Mouse (Mus musculus) gastrocnemius, adult 2 months (tissue): ENCODE results near the gene Ncln. TPM values are rescaled to one million over a fixed set of nuclear protein-coding genes. Genes with fewer than 3 reads are reported as not detected.

Experiments
- DNase-seq: peaks from one replicate; pipeline ENCODE4 v3.0.0; 2022
- H3K27ac ChIP-seq: fragments of 200-600 bp; 2 replicates; pipeline ENCODE4 v1.8.1; 2022; ENCODE audit warnings: mild to moderate bottlenecking
- H3K4me3 ChIP-seq: fragments of 200-600 bp; 2 replicates; pipeline ENCODE4 v1.8.1; 2022; ENCODE audit warnings: mild to moderate bottlenecking, moderate library complexity
- CTCF ChIP-seq: fragments of 200-600 bp; IDR thresholded peaks from 2 replicates; pipeline ENCODE4 v1.8.1; 2022; ENCODE audit warnings: antibody characterized with exemption, mild to moderate bottlenecking, moderate library complexity
- intact Hi-C: fragments of 180-260 bp; cut with DNase I; formaldehyde crosslinking; loops from one replicate; pipeline ENCODE4 v1.15.1; 2025
- total RNA-seq, 2 experiments: library from RNA; stranded (reverse); gene quantifications; 2 replicates each; pipeline ENCODE4 v1.2.3; 2021

Ncln gene
- total RNA-seq, 2 experiments from 2014 or later, result 38.3 to 44.8 TPM

DNA sequence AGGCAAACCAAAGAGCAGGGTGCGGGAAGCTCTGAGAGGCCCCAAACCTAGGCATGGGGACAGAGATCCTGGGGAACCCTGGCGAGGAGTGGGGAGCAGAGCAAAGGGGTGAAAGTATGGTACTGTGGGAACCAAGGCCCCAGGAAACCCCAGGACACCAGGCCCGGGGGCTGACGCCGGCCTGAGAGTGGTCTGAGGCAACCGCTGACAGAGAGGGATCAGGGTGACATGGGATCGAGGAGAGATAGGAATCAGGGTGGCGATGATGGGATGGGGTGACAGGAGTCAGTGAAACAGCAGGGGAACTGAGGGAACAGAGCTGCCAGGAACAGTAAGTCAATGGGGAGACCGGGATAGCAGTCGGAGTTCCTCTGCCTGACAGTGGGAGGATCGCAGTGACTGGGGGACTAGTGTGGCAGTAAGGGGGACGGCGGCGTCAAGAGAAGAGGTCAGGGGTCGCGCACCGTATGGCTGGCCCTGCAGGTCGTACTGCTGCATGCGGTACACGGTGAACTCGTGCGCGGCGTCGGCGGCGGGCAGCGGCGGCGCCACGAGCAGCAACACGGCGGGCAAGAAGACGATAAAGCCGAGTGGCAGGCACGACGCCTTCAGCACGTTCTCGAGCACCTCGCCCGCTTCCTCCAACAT is 452 bp downstream of the Ncln start:
- TF ChIP-seq CTCF, result no peak
- Histone ChIP-seq H3K4me3 (peak overlapping the region; percentile 91), H3K27ac (peak overlapping the region; percentile 95)
- no peak for DNase-seq
- intact Hi-C loops, result loop anchor here (5.0 kb wide), 1 partner anchor 47 kb away; no protein-coding TSS in a partner anchor

DNA sequence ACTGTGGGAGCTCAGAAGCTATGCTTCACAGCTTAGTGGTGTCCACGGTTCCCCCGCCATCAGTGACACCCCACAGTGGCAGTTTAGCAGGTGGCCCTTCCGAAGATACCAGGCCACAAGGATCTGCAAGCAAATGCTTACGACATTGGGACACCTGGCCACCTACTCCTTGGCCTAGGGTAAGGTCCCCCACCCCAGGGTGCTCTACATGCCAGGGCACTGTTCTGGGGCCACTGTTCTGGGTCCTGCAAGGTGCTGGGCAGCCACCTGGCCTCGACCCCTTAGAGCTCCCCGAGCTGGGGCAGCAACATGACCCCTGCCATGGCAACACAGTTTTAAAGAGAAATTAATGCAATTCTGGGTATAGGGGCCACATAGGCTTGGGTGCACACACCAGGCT is 1.0 kb downstream of the Ncln start:
- DNase-seq, result no peak
- Histone ChIP-seq H3K4me3 (peak overlapping the region; percentile 91), H3K27ac (peak overlapping the region; percentile 95)
- intact Hi-C loops, result loop anchor here (5.0 kb wide), 1 partner anchor 47 kb away; no protein-coding TSS in a partner anchor
- no peak for TF ChIP-seq CTCF

DNA sequence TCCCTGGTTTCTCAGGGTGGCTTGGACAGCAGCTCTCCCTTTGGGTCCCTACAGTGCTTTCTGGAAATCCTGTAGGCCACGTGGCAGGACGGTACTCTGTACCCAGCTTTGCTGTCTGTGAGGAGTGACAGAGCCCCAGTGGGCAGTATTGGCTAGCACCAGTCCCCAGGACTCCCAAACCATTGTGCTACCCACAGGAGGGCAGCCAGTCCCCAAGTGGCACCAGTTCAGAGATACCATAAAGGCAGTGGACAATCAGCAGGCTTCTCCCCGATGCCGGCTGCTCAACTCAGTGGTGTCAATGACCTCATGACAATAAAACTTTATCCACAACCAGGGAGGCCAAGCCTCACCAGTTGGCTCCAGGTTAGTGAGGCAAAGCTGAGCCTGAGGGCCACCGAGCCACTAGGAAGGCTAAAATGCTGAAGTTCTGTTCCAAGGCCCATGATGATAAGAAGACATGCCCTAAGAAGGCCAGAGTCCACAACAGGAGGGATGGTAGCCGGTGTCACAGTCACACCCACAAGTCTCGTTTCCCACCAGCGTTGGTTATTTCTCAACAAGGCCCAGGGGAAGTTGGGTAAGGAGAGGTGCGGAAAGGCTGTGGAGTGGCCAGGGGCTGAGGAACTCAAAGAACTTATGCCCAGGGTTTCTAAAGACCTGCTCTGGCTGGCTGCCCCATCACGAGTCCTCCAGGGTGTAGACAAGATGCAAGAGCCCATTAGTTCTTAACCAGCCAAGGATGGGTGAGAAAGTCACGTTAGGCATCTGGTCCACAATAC is 1.7 kb downstream of the Ncln start:
- H3K27ac ChIP-seq, result no peak overlapping the region
- no peak for TF ChIP-seq CTCF
- DNase-seq, result no peak
- peak overlapping the region; percentile 91 for H3K4me3 ChIP-seq
- intact Hi-C loops, result loop anchor here (5.0 kb wide), 1 partner anchor 48 kb away; no protein-coding TSS in a partner anchor

DNA sequence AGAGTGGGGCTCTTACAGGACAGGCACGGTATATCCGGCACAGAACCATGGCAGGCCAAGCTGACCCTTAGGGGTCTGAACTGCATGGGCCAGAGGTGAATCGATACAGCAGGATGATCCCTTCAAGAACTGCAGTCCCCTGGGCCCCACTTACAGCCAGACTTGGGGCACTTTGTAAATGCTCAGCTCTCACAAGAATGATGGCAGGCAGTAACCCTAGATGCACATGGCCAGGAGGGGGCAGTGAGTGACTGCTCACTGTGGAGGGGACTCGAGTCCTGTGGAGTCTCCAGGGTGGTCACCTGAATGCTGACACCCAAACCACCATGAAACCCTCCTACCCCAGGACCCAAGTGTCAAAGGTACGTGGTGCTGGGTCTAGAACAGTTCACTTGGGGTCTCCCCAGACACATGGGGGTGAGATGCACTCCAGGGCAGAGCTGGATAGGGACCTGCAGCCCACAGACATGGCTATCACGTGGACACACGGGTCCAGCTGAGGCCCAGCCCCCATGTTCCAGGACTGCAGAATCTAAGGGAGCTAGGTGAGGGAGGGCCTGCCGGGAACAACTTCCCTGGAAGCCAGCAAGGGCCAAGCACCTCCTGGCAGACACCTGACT is 2.5 kb downstream of the Ncln start:
- DNase-seq, result no peak
- H3K27ac ChIP-seq, result no peak overlapping the region
- peak; percentile 12; the same call in 1 of the 2 replicates for TF ChIP-seq CTCF
- H3K4me3 ChIP-seq, result no peak overlapping the region
- intact Hi-C loops, result no loop called here

DNA sequence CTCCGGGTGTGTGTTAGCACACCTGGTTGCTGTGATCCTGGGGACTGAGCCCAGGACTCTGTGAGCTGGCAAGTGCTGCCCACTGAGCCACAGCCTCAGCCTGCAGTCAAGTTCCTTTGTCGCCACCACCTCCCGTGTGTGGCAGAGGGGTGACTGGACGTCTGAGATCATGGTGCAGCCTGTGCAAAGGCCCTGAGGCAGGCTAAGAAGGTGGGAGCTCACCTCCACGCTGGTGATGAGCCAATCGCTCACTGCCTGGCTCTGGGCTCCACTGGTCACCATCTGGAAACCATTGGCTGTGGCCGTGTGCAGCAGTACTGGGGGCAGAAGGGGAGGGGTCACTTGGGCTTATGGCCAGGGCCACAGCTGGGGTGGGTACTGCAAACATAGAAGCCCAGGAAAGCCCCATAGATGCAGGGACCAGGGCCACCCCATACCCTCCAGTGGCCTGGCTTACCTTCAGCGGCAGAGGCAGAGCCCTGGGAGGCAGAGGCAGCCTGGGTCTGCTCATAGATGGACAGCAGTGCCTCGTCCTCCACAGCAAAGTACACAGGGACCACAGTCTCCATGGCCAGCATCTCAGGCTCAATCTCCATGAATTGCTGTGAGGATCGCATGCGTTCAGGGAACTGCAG is 3.5 kb downstream of the Ncln start:
- intact Hi-C loops, result no loop called here
- TF ChIP-seq CTCF, result no peak
- no peak overlapping the region for H3K27ac ChIP-seq
- no peak for DNase-seq
- H3K4me3 ChIP-seq, result no peak overlapping the region

DNA sequence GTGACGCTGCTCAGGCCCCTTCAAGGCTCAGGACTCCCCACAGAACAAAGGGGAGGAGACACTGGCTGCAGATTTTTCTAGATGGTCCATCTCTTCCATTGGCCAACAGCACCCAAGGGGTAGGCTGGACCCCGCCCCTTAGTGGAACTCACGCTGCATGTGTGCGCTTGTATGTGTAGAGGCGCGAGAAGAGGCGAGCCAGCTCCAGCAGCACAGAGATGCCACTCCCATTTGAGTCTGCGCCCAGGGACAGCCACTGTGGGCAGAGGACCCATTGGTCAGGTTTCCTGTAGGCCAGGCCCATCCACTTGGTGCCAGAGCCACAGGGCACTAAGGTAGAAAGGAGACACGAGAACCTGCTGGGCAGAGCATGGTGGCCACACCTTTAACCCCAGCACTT is 5.2 kb downstream of the Ncln start:
- Histone ChIP-seq H3K27ac (no peak overlapping the region), H3K4me3 (no peak overlapping the region)
- TF ChIP-seq CTCF, result no peak
- no peak for DNase-seq
- intact Hi-C loops, result no loop called here

DNA sequence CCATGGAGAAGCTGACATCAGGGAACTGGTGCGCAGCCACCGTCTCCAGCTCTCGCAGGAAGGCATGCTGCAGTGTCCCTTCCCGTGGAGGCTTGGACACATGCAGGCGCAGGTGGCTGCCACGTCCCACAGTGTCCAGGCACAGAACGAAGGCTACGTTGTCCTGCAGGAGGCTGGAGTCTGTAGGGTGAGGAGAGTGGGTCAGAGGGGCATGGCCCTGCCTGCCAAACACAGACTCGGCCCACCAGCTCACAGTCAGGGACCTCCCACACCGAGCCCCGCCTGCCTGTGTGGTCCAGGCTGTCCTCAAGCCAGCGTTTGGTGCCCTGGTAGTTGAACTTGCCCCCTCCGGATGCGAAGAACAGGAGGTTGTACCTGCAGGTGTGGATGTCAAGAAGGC is 6.3 kb downstream of the Ncln start:
- no peak for DNase-seq
- Histone ChIP-seq H3K4me3 (no peak overlapping the region), H3K27ac (no peak overlapping the region)
- TF ChIP-seq CTCF, result no peak
- intact Hi-C loops, result no loop called here

DNA sequence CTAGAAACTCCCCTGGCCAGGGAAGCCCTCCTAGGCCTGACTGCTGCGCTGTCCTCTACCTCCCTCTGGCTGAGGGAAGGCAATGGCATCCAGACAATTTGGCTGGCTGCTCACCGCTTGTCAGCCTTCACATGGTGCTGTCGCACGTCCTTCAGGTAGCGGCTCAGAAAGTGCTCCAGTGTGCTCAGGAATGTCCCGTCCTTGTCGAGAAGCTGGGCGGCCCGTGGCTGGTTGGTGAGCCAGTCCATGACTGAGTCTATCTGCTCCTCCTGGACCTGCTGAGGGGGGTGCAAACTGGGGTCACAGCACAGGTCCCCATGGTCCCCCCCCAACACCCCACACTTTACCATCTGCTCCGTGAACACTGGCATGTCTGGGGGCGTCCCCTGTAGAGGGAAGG is 8.1 kb downstream of the Ncln start:
- no peak for TF ChIP-seq CTCF
- Histone ChIP-seq H3K27ac (no peak overlapping the region), H3K4me3 (no peak overlapping the region)
- no peak for DNase-seq
- intact Hi-C loops, result no loop called here

DNA sequence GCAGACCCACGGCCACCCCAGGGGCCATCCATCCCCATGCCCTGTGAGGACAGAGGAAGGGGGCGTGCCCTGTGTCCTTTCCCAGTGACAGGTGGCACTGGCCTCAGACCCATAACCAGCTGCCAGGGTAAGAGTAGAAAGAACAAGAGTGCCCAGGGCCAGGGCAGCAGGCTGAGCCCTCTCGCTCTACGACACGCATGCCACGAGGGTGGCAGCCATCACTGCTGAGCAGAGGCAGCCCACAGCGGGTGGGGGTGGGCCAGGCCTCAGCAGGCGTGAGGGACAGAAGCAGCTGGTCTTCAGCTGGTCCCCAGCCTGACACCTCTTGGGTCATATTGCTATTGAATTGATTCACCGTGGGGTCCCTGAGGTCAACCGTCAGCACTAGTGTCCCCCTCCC is 9.7 kb downstream of the Ncln start:
- intact Hi-C loops, result no loop called here

DNA sequence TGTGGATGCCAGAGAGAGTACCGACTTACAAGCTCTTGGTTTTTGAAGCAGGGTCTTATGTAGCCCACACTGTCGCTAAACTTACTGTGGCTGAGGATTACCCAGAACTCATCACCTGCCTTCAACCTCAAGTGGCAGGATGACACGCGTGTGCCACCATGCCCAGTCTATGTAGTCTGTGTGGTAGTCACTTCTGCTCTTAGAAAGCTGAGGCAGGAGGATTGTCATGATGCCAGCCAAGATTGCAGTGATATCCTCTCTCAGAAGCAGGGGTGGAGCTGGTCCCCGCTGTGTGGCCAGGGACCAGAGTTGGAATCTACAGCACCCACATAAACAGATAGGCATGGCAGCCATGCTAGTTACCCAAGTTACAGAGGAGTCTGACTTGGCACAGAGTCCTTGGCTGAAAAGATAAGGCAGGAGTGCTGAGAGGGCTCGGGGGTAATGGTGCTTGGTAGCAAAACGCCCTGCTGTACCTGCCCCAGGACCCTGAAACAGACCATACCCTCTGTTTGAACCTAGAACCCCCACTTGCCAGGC is 10.6 kb downstream of the Ncln start:
- Histone ChIP-seq H3K4me3 (no peak overlapping the region), H3K27ac (no peak overlapping the region)
- intact Hi-C loops, result no loop called here
- no peak for DNase-seq
- TF ChIP-seq CTCF, result no peak

More for the DNA sequence above, 9.7 kb downstream of the Ncln start:
- H3K27ac ChIP-seq, result no peak overlapping the region
- no peak for DNase-seq
- H3K4me3 ChIP-seq, result no peak overlapping the region
- TF ChIP-seq CTCF, result no peak

DNA sequence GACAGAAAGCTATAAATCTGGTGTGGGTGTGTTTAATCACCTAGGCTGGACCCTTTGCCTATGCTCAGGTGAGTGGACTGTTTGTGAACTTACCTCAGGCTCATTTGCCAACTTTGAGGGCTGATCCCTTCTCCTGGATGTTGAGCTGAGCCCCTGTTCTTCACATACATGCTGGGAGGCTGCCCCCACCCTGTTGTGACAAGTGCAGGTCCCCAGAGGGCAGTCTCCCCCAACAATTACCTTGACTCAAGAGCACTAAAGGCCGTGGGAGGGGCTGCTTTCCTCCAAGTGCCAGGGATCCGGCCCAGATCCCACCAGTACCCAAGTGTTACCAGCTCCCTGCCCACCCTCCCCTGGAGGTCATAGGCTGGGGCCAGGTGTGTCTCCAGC is 11.1 kb downstream of the Ncln start:
- TF ChIP-seq CTCF, result peak; percentile 16; the same call in 1 of the 2 replicates
- no peak for DNase-seq
- no peak overlapping the region for H3K4me3 ChIP-seq
- intact Hi-C loops, result no loop called here
- H3K27ac ChIP-seq, result no peak overlapping the region

DNA sequence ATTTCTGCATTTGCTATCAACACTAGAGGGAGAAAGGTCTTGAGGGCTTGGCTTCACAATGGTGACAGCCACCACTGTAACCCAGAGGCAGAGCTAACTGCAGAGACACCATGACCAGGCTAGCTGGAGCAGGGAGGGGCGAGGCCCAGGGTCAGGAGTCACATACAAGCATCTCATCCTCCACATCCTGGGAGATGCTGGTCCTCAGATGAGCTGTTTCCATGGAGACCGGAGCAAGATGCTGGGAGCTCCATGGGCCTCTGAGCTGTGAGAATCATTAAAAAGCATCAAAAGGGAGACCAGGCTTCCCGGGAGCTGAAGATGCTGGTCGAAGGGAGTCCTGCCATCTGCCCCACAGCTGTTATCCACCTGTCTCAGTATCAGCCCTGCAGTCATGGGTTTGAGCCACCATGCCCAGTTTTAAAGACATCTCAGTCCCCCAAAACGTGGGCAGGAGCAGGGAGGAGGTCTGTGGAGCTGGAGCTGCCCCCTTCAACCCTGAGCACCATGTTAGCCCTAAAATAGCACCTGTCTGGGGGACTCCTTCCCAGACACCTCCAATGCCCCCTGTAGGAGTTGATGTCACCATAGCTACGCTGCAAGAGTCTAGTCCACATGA is 11.6 kb downstream of the Ncln start:
- no peak overlapping the region for H3K4me3 ChIP-seq
- H3K27ac ChIP-seq, result no peak overlapping the region
- no peak for DNase-seq
- TF ChIP-seq CTCF, result no peak
- intact Hi-C loops, result no loop called here
